Mouse (Mus musculus) stomach, postnatal 0 days (tissue): ENCODE results near the gene 4931406C07Rik.

Experiments
- CTCF ChIP-seq: IDR thresholded peaks from 2 replicates; pipeline ENCODE4 v1.5.1; 2016; ENCODE audit warnings: antibody characterized with exemption, low read depth, mild to moderate bottlenecking, moderate library complexity
- EP300 ChIP-seq: optimal IDR thresholded peaks from 2 replicates; pipeline ENCODE3; 2016; ENCODE audit warnings: antibody characterized with exemption

GRCm38 (mm10) chr9:15300056-15300455 lies 6.2 kb downstream of the 4931406C07Rik start:
- TF ChIP-seq CTCF, result no peak
- TF ChIP-seq EP300, result no peak
